Mouse (Mus musculus) right cerebral cortex, adult 2 months (tissue): ENCODE data around the gene Olfr477.
"Not testable (repeated sequence)": the region's sequence is repeated elsewhere in the genome, so short reads cannot be mapped to it uniquely, and the experiment has no call there.

Experiments
- DNase-seq, 2 experiments: peaks; one replicate each; pipeline ENCODE4 v3.0.0; 2021 to 2022; ENCODE audit warnings: low spot score in 2 of 2

Gene Olfr477

GRCm38 (mm10) chr7:107986393-107986792 is at the start of gene Olfr477:
Gene Olfr477, plus strand, starts transcription at chr7:107986693.
- DNase-seq: no peak

GRCm38 (mm10) chr7:107952539-107952938 is 34.0 kb upstream of the Olfr477 start:
- DNase-seq: not testable (repeated sequence)

GRCm38 (mm10) chr7:107954343-107954742 is 32.1 kb upstream of the Olfr477 start, which contains the start of gene Olfr474:
Gene Olfr474, plus strand, starts transcription at chr7:107954643.
- no peak for DNase-seq

GRCm38 (mm10) chr7:107964503-107964902 is 22.0 kb upstream of the Olfr477 start, which contains the start of gene Olfr476:
Gene Olfr476, plus strand, starts transcription at chr7:107964803.
- no peak for DNase-seq

GRCm38 (mm10) chr7:108014256-108014655 is 27.8 kb downstream of the Olfr477 start:
- not testable (repeated sequence) for DNase-seq

GRCm38 (mm10) chr7:108033889-108034288 is 47.4 kb downstream of the Olfr477 start, which contains the start of gene Olfr478:
Gene Olfr478, minus strand, starts transcription at chr7:108033989.
- no peak for DNase-seq
